Comparison of ENCODE assay signal across 13 mouse cellular contexts in genomic region chr13:55063276-55063675, GRCm38 (mm10).
"Had no signal": no experiment of that assay in that cellular context is flagged by ENCODE, and none has a peak within 500 bp of the region (broad histone marks: within the 10 kb centered on the region; RNA-seq: fewer than 3 reads in every experiment).

No protein-coding gene starts in this region.

- H3K27ac ChIP-seq: intestine, embryonic 15.5 days; limb, embryonic 15.5 days; liver, embryonic 12.5 days; lung, embryonic 15.5 days; midbrain, embryonic 12.5 days had no signal

- H3K4me2 ChIP-seq: intestine, embryonic 15.5 days; limb, embryonic 15.5 days; liver, embryonic 12.5 days; lung, embryonic 15.5 days; midbrain, embryonic 12.5 days had no signal

- DNase-seq: kidney, adult 18-20 months; kidney, postnatal 10 days; lung, postnatal 4 days; right cerebral cortex, adult 18-20 months; right cerebral cortex, postnatal 25 days; thymus, adult 18-20 months; thymus, postnatal 14 days had no signal

- H3K9me3 ChIP-seq: intestine, embryonic 15.5 days; limb, embryonic 15.5 days; liver, embryonic 12.5 days; lung, embryonic 15.5 days; midbrain, embryonic 12.5 days had no signal

- H3K9ac ChIP-seq: intestine, embryonic 15.5 days; limb, embryonic 15.5 days; liver, embryonic 12.5 days; lung, embryonic 15.5 days; midbrain, embryonic 12.5 days had no signal

- H3K4me1 ChIP-seq: intestine, embryonic 15.5 days; limb, embryonic 15.5 days; lung, embryonic 15.5 days; midbrain, embryonic 12.5 days had no signal

- H3K27me3 ChIP-seq: intestine, embryonic 15.5 days; limb, embryonic 15.5 days; liver, embryonic 12.5 days; lung, embryonic 15.5 days; midbrain, embryonic 12.5 days had no signal

- ATAC-seq: intestine, embryonic 15.5 days; liver, embryonic 12.5 days; midbrain, embryonic 16.5 days had no signal

- H3K4me3 ChIP-seq: intestine, embryonic 15.5 days; limb, embryonic 15.5 days; liver, embryonic 12.5 days; lung, embryonic 15.5 days; midbrain, embryonic 12.5 days had no signal
